Mouse (Mus musculus): ENCODE results near the gene Olfr721-ps1. TPM values are rescaled to one million over a fixed set of nuclear protein-coding genes. Genes with fewer than 3 reads are reported as not detected.

The Olfr721-ps1 gene
- polyA plus RNA-seq (2016; fragmentation: Nextera tagmentation; extraction: Ambion mirVana), result not detected in 2 replicates

GRCm38 (mm10) chr14:14400998-14401397 lies at the start of gene Olfr721-ps1:
TSS of gene Olfr721-ps1 (plus strand) at chr14:14401298.
- WGBS, result 79% methylated on average over 2 of the region's 2 CpGs
- DNase-seq (ENCODE audit: low spot score), result no peak
- H3K36me3 ChIP-seq, result no peaks in the 10 kb centered on the region

GRCm38 (mm10) chr14:14351721-14352590 lies 49.1 kb upstream of the Olfr721-ps1 start:
- Histone ChIP-seq H3K27ac (no peak overlapping the region), H3K9me3 (peaks cover 77% of the 10 kb centered on the region), H3K27me3 (ENCODE audit: insufficient read depth, poor library complexity, severe bottlenecking) (no peaks in the 10 kb centered on the region), H3K4me3 (no peak overlapping the region), H3K4me1 (replicated peaks) (peaks cover under 1% of the 10 kb centered on the region; the same call in 1 of the 2 replicates), H3K36me3 (peaks cover 39% of the 10 kb centered on the region)
- DNase-seq (ENCODE audit: low spot score), result no peak
- WGBS, result 92% methylated on average over 9 of the region's 9 CpGs

More at GRCm38 (mm10) chr14:14400998-14401397, at the start of gene Olfr721-ps1:
- Histone ChIP-seq H3K27me3 (ENCODE audit: insufficient read depth, poor library complexity, severe bottlenecking) (no peaks in the 10 kb centered on the region), H3K9me3 (peaks cover 14% of the 10 kb centered on the region; the same call in 1 of the 2 replicates), H3K27ac (no peak within 1 kb of the TSS), H3K4me3 (no peak within 1 kb of the TSS), H3K4me1 (replicated peaks) (no peaks in the 10 kb centered on the region)

- WGBS, result 81% methylated on average over 6 of the region's 6 CpGs
- Histone ChIP-seq H3K27me3 (ENCODE audit: insufficient read depth, poor library complexity, severe bottlenecking) (no peaks in the 10 kb centered on the region), H3K4me1 (replicated peaks) (no peaks in the 10 kb centered on the region), H3K36me3 (peaks cover 37% of the 10 kb centered on the region), H3K4me3 (no peak overlapping the region), H3K9me3 (peaks cover 70% of the 10 kb centered on the region), H3K27ac (no peak overlapping the region)
- DNase-seq (ENCODE audit: low spot score), result no peak
These were observed 48.5 kb upstream of the Olfr721-ps1 start for GRCm38 (mm10) chr14:14352606-14353005.

GRCm38 (mm10) chr14:14353081-14353732 lies 47.9 kb upstream of the Olfr721-ps1 start:
- peak; percentile 24 for DNase-seq (ENCODE audit: low spot score)
- WGBS, result 93% methylated on average over 7 of the region's 7 CpGs
- Histone ChIP-seq H3K36me3 (peaks cover 31% of the 10 kb centered on the region), H3K4me1 (replicated peaks) (no peaks in the 10 kb centered on the region), H3K9me3 (peaks cover 64% of the 10 kb centered on the region), H3K4me3 (no peak overlapping the region), H3K27me3 (ENCODE audit: insufficient read depth, poor library complexity, severe bottlenecking) (no peaks in the 10 kb centered on the region), H3K27ac (no peak overlapping the region)

- no peaks in the 10 kb centered on the region for H3K4me1 ChIP-seq (replicated peaks)
- no peaks in the 10 kb centered on the region for H3K27me3 ChIP-seq (ENCODE audit: insufficient read depth, poor library complexity, severe bottlenecking)
- peaks cover 27% of the 10 kb centered on the region for H3K36me3 ChIP-seq
- no peak overlapping the region for H3K27ac ChIP-seq
- H3K4me3 ChIP-seq, result no peak overlapping the region
- DNase-seq (ENCODE audit: low spot score), result peak; percentile 23
- 90% methylated on average over 8 of the region's 8 CpGs for WGBS
- peaks cover 57% of the 10 kb centered on the region for H3K9me3 ChIP-seq
These were observed 47.2 kb upstream of the Olfr721-ps1 start for GRCm38 (mm10) chr14:14353740-14354510.

- WGBS, result 94% methylated on average over 13 of the region's 13 CpGs
- H3K4me3 ChIP-seq, result no peak overlapping the region
- H3K36me3 ChIP-seq, result peaks cover 19% of the 10 kb centered on the region
- no peak for DNase-seq (ENCODE audit: low spot score)
- H3K4me1 ChIP-seq (replicated peaks), result no peaks in the 10 kb centered on the region
- H3K27me3 ChIP-seq (ENCODE audit: insufficient read depth, poor library complexity, severe bottlenecking), result no peaks in the 10 kb centered on the region
- peaks cover 49% of the 10 kb centered on the region for H3K9me3 ChIP-seq
- H3K27ac ChIP-seq, result no peak overlapping the region
These were observed 46.4 kb upstream of the Olfr721-ps1 start for GRCm38 (mm10) chr14:14354511-14355359.

GRCm38 (mm10) chr14:14355360-14355646 lies 45.8 kb upstream of the Olfr721-ps1 start:
- Histone ChIP-seq H3K27me3 (ENCODE audit: insufficient read depth, poor library complexity, severe bottlenecking) (no peaks in the 10 kb centered on the region), H3K36me3 (peaks cover 13% of the 10 kb centered on the region), H3K4me1 (replicated peaks) (no peaks in the 10 kb centered on the region), H3K4me3 (no peak overlapping the region), H3K9me3 (peaks cover 43% of the 10 kb centered on the region), H3K27ac (no peak overlapping the region)
- DNase-seq (ENCODE audit: low spot score), result no peak
- 94% methylated on average over 8 of the region's 8 CpGs for WGBS

GRCm38 (mm10) chr14:14395535-14395934 lies 5.6 kb upstream of the Olfr721-ps1 start:
- Histone ChIP-seq H3K9me3 (peaks cover 7% of the 10 kb centered on the region; the same call in 1 of the 2 replicates), H3K4me1 (replicated peaks) (no peaks in the 10 kb centered on the region), H3K27me3 (ENCODE audit: insufficient read depth, poor library complexity, severe bottlenecking) (no peaks in the 10 kb centered on the region), H3K27ac (no peak overlapping the region), H3K4me3 (no peak overlapping the region), H3K36me3 (no peaks in the 10 kb centered on the region)
- 86% methylated on average over 1 of the region's 1 CpGs for WGBS
- DNase-seq (ENCODE audit: low spot score), result no peak

GRCm38 (mm10) chr14:14436078-14436658 lies 35.1 kb downstream of the Olfr721-ps1 start:
- H3K9me3 ChIP-seq, result 0 out of 2 replicates have a peak, but pooled peaks cover 3% of the 10 kb centered on the region
- H3K27me3 ChIP-seq (ENCODE audit: insufficient read depth, poor library complexity, severe bottlenecking), result no peaks in the 10 kb centered on the region
- WGBS, result 82% methylated on average over 3 of the region's 3 CpGs
- no peak overlapping the region for H3K4me3 ChIP-seq
- no peak overlapping the region for H3K27ac ChIP-seq
- no peaks in the 10 kb centered on the region for H3K4me1 ChIP-seq (replicated peaks)
- H3K36me3 ChIP-seq, result no peaks in the 10 kb centered on the region
- no peak for DNase-seq (ENCODE audit: low spot score)

Measured in hindbrain, embryonic 10.5 days (tissue).